Mouse (Mus musculus) bone marrow, adult 2 months (tissue): ENCODE measurements around the gene Sppl3.

Experiments used
- CTCF ChIP-seq: fragments of 200-500 bp; IDR thresholded peaks from 2 replicates; pipeline ENCODE4 v1.5.1; 2011; ENCODE audit warnings: low read length, control low read depth; ENCODE audit not compliant: control insufficient read depth, insufficient read depth
- POLR2A ChIP-seq: fragments of 200-500 bp; IDR thresholded peaks from 2 replicates; pipeline ENCODE4 v1.6.1; 2011; ENCODE audit warnings: low read depth, mild to moderate bottlenecking, control low read depth, low read length, borderline replicate concordance; ENCODE audit not compliant: control insufficient read depth

DNA sequence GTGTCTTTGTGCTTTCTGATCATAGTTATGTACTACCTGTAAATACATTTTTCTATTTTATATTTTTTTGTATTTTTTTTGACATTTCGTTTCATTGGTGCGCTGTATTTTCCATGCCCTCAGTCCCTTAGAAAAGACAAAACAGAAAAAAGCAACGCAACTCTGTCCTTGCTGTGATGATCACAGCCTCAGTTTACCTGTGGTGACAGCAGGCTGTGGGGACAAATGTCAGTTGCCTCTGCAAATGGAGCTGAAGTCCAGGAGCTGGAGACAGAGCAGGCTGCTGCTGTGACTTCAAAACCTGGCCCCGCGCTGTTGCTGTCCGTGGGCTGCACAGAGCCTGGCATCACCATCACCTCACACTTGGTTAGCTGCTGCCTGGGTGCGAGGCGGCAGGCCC, 87.3 kb downstream of the Sppl3 start, which contains the start of gene Gm10401:
- TF ChIP-seq CTCF: no peak
- TF ChIP-seq POLR2A: no peak
